Mouse (Mus musculus) T-helper 2 cell (primary cell): Measurements from ENCODE around the gene Lrrc49.

Source experiments
- in situ Hi-C: fragments of 300-600 bp; cut with MboI, MseI; formaldehyde crosslinking; loops from one replicate; pipeline ENCODE4 v1.15.1; 2025; ENCODE audit warnings: high pct_unique_total_duplicates

Lrrc49 gene

GRCm38 (mm10) chr9:60687891-60688324 is at the start of gene Lrrc49:
Gene Lrrc49, minus strand, starts transcription at chr9:60688158.
- in situ Hi-C loops = no loop called here

- in situ Hi-C loops = no loop called here
These were observed 46.4 kb upstream of the Lrrc49 start for GRCm38 (mm10) chr9:60734321-60734720.

GRCm38 (mm10) chr9:60724968-60725367 is 37.0 kb upstream of the Lrrc49 start:
- in situ Hi-C loops = no loop called here

- in situ Hi-C loops = no loop called here
These were observed 31.7 kb upstream of the Lrrc49 start for GRCm38 (mm10) chr9:60719687-60720086.

GRCm38 (mm10) chr9:60718284-60718683 is 30.3 kb upstream of the Lrrc49 start:
- in situ Hi-C loops = no loop called here

GRCm38 (mm10) chr9:60715828-60716227 is 27.9 kb upstream of the Lrrc49 start:
- in situ Hi-C loops = no loop called here

- in situ Hi-C loops = no loop called here
These were observed 27.3 kb upstream of the Lrrc49 start for GRCm38 (mm10) chr9:60715271-60715670.

- in situ Hi-C loops = no loop called here
These were observed 26.2 kb upstream of the Lrrc49 start for GRCm38 (mm10) chr9:60714191-60714590.

- in situ Hi-C loops = no loop called here
These were observed 25.7 kb upstream of the Lrrc49 start for GRCm38 (mm10) chr9:60713616-60714015.

GRCm38 (mm10) chr9:60712771-60713541 is 25.0 kb upstream of the Lrrc49 start, which contains the start of gene Larp6:
Gene Larp6, plus strand, starts transcription at chr9:60712989.
- in situ Hi-C loops = no loop called here

- in situ Hi-C loops = no loop called here
These were observed 24.1 kb upstream of the Lrrc49 start for GRCm38 (mm10) chr9:60712011-60712410.

- in situ Hi-C loops = no loop called here
These were observed 21.8 kb upstream of the Lrrc49 start for GRCm38 (mm10) chr9:60709721-60710120.

- in situ Hi-C loops = no loop called here
These were observed 20.6 kb upstream of the Lrrc49 start for GRCm38 (mm10) chr9:60708606-60709005.

GRCm38 (mm10) chr9:60707594-60707993 is 19.6 kb upstream of the Lrrc49 start:
- in situ Hi-C loops = no loop called here

- in situ Hi-C loops = no loop called here
These were observed 11.7 kb upstream of the Lrrc49 start for GRCm38 (mm10) chr9:60699581-60700231.

- in situ Hi-C loops = no loop called here
These were observed 8.5 kb upstream of the Lrrc49 start for GRCm38 (mm10) chr9:60696271-60696985.

GRCm38 (mm10) chr9:60693986-60694385 is 6.0 kb upstream of the Lrrc49 start:
- in situ Hi-C loops = no loop called here

- in situ Hi-C loops = no loop called here
These were observed 4.7 kb upstream of the Lrrc49 start for GRCm38 (mm10) chr9:60692624-60693023.

GRCm38 (mm10) chr9:60687415-60687814 is 543 bp downstream of the Lrrc49 start:
- in situ Hi-C loops = no loop called here

- in situ Hi-C loops = no loop called here
These were observed 5.2 kb downstream of the Lrrc49 start for GRCm38 (mm10) chr9:60682753-60683152.

- in situ Hi-C loops = no loop called here
These were observed 7.0 kb downstream of the Lrrc49 start for GRCm38 (mm10) chr9:60681005-60681404.

GRCm38 (mm10) chr9:60678913-60679312 is 9.0 kb downstream of the Lrrc49 start:
- in situ Hi-C loops = loop anchor here (5.0 kb wide), 1 partner anchor 178 kb away; no protein-coding TSS in a partner anchor
